Mouse (Mus musculus): ENCODE data around the gene Foxp4. TPM values are rescaled to one million over a fixed set of nuclear protein-coding genes. Genes with fewer than 3 reads are reported as not detected.

Gene Foxp4
- total and polyA plus RNA-seq, 3 experiments = 7.1 to 50.5 TPM; not detected in 1

DNA sequence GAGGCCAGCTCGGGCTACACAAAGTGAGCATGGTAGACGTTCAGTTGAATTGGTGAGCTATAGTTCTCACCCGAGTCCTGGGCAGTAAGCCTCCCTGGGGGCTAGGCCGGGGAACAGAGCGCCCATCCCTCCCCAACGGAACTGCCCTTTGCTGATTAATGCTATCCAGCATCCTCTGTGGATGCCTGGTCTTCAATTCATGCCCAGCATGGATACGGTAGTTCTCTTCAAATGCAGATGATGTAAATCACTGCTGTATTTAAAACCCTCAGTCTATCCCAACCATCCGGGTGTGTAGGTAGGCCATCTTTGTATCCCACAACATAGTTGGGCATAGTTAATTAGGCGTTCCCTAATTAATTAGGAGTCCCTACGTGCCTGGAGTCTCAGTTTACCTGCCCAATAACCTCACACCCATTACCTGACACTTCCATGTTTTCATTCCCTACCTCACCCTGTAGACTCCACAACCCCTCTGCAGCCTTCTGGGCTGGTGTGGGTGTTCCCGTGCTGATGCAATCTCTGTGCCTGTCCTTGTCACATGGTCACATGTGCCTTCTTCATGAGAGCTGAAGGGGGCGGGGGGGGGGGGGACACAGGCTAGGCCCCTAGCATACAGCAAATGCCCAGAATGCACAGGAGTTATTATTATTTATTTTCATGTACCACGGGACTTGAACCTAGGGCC is 106.3 kb downstream of the Foxp4 start:
- TF ChIP-seq JUND (IDR thresholded peaks at IDR 0.05; ENCODE audit: low read depth, low read length) (no peak), E2F4 (IDR thresholded peaks at IDR 0.05; ENCODE audit: borderline replicate concordance, low read depth, low read length) (no peak), POLR2A (IDR thresholded peaks at IDR 0.05; ENCODE audit: control insufficient read depth in 1 of 2, insufficient read depth in 1 of 2, low read depth in 1 of 2, low read length in 2 of 2, poor library complexity in 1 of 2) (no peak), MAX (IDR thresholded peaks at IDR 0.05; ENCODE audit: low read length) (no peak), HCFC1 (IDR thresholded peaks at IDR 0.05; ENCODE audit: low read depth, low read length) (no peak), EP300 (IDR thresholded peaks at IDR 0.05; ENCODE audit: low read depth in 1 of 2, low read length in 2 of 2) (no peak), MAFK (IDR thresholded peaks at IDR 0.05; ENCODE audit: borderline replicate concordance, low read depth, low read length) (no peak)
- H3K27me3 ChIP-seq (ENCODE audit: control insufficient read depth in 1 of 2, insufficient read depth in 2 of 2, low read length in 2 of 2) = peaks cover 0 to 1% of the 10 kb centered on the region in 2 experiments; a peak in 2 of 4 replicates
- H3K9ac ChIP-seq (ENCODE audit: control insufficient read depth, low read depth, low read length, poor library complexity, severe bottlenecking) = no peak overlapping the region
- H3K27ac ChIP-seq (ENCODE audit: control insufficient read depth, low read depth, low read length) = no peak overlapping the region
- no peaks in the 10 kb centered on the region for H3K36me3 ChIP-seq (ENCODE audit: control insufficient read depth in 1 of 2, insufficient read depth in 2 of 2, low read length in 2 of 2)
- H3K4me1 ChIP-seq (ENCODE audit: control insufficient read depth in 1 of 2, insufficient read depth in 2 of 2, low read length in 2 of 2) = no peaks in the 10 kb centered on the region
- H3K79me2 ChIP-seq (ENCODE audit: control insufficient read depth, insufficient read depth, low read length, poor library complexity) = no peaks in the 10 kb centered on the region
- H3K4me3 ChIP-seq (ENCODE audit: control insufficient read depth in 1 of 2, insufficient read depth in 1 of 2, low read depth in 2 of 2, low read length in 2 of 2) = no peak overlapping the region
- no peak for DNase-seq (ENCODE audit: low read depth, low spot score)
- H3K9me3 ChIP-seq (replicated peaks; ENCODE audit: insufficient read depth, low read length) = no peaks in the 10 kb centered on the region

Other genes with a start within 250 kb of the Foxp4 start
- gene Tomm6, start 236.3 kb downstream of the Foxp4 start, total RNA-seq (2012; rRNA removed) = 66.5 and 67.6 TPM in 2 replicates
- 100 to 1,000 TPM in 1 of 2 experiments, not detected in 1; 577 TPM for gene Tomm6, start 236.3 kb downstream of the Foxp4 start, polyA plus RNA-seq (2012; ENCODE audit: insufficient read depth in 1 of 2, insufficient read length in 2 of 2, low read depth in 1 of 2, low replicate concordance in 2 of 2, missing spikeins in 1 of 2)
- 1.5 and 2.7 TPM in 2 replicates for gene Frs3, start 235.6 kb downstream of the Foxp4 start, total RNA-seq (2012; rRNA removed)
- 1 to 10 TPM in 1 of 2 experiments, not detected in 1; 4.4 TPM for gene Frs3, start 235.6 kb downstream of the Foxp4 start, polyA plus RNA-seq (2012; ENCODE audit: insufficient read depth in 1 of 2, insufficient read length in 2 of 2, low read depth in 1 of 2, low replicate concordance in 2 of 2, missing spikeins in 1 of 2)
- gene Gm21981, start 230.2 kb downstream of the Foxp4 start, total RNA-seq (2012; rRNA removed) = 0.56 and 0.81 TPM in 2 replicates
- gene Gm21981, start 230.2 kb downstream of the Foxp4 start, polyA plus RNA-seq (2012; ENCODE audit: insufficient read depth in 1 of 2, insufficient read length in 2 of 2, low read depth in 1 of 2, low replicate concordance in 2 of 2, missing spikeins in 1 of 2) = under 1 TPM in 1 of 2 experiments, not detected in 1; 0.71 TPM
- gene Prickle4, start 229.9 kb downstream of the Foxp4 start, total RNA-seq (2012; rRNA removed) = 0.23 TPM in 1 of 2 replicates, not detected in the other
- 1 to 10 TPM in 1 of 2 experiments, not detected in 1; 4.3 TPM for gene Prickle4, start 229.9 kb downstream of the Foxp4 start, polyA plus RNA-seq (2012; ENCODE audit: insufficient read depth in 1 of 2, insufficient read length in 2 of 2, low read depth in 1 of 2, low replicate concordance in 2 of 2, missing spikeins in 1 of 2)
- not detected in 2 replicates for gene Pgc, start 197.8 kb downstream of the Foxp4 start, total RNA-seq (2012; rRNA removed)
- not detected for gene Pgc, start 197.8 kb downstream of the Foxp4 start, polyA plus RNA-seq (2012; ENCODE audit: insufficient read depth in 1 of 2, insufficient read length in 2 of 2, low read depth in 1 of 2, low replicate concordance in 2 of 2, missing spikeins in 1 of 2)
- 14.7 and 16.4 TPM in 2 replicates for gene Tfeb, start 187.6 kb downstream of the Foxp4 start, total RNA-seq (2012; rRNA removed)
- 10 to 100 TPM in 1 of 2 experiments, not detected in 1; 22.8 TPM for gene Tfeb, start 187.6 kb downstream of the Foxp4 start, polyA plus RNA-seq (2012; ENCODE audit: insufficient read depth in 1 of 2, insufficient read length in 2 of 2, low read depth in 1 of 2, low replicate concordance in 2 of 2, missing spikeins in 1 of 2)
- not detected in 2 replicates for gene Mdfi, start 90.0 kb downstream of the Foxp4 start, total RNA-seq (2012; rRNA removed)
- gene Mdfi, start 90.0 kb downstream of the Foxp4 start, polyA plus RNA-seq (2012; ENCODE audit: insufficient read depth in 1 of 2, insufficient read length in 2 of 2, low read depth in 1 of 2, low replicate concordance in 2 of 2, missing spikeins in 1 of 2) = not detected
- not detected in 2 replicates for gene 1700122O11Rik, start 113.6 kb upstream of the Foxp4 start, total RNA-seq (2012; rRNA removed)
- not detected for gene 1700122O11Rik, start 113.6 kb upstream of the Foxp4 start, polyA plus RNA-seq (2012; ENCODE audit: insufficient read depth in 1 of 2, insufficient read length in 2 of 2, low read depth in 1 of 2, low replicate concordance in 2 of 2, missing spikeins in 1 of 2)
- not detected in 2 replicates for gene 1700067P10Rik, start 164.7 kb upstream of the Foxp4 start, total RNA-seq (2012; rRNA removed)
- not detected for gene 1700067P10Rik, start 164.7 kb upstream of the Foxp4 start, polyA plus RNA-seq (2012; ENCODE audit: insufficient read depth in 1 of 2, insufficient read length in 2 of 2, low read depth in 1 of 2, low replicate concordance in 2 of 2, missing spikeins in 1 of 2)
- gene 9830107B12Rik, start 221.6 kb upstream of the Foxp4 start, total RNA-seq (2012; rRNA removed) = not detected in 2 replicates
- not detected for gene 9830107B12Rik, start 221.6 kb upstream of the Foxp4 start, polyA plus RNA-seq (2012; ENCODE audit: insufficient read depth in 1 of 2, insufficient read length in 2 of 2, low read depth in 1 of 2, low replicate concordance in 2 of 2, missing spikeins in 1 of 2)
- not detected in 2 replicates for gene A530064D06Rik, start 242.6 kb upstream of the Foxp4 start, total RNA-seq (2012; rRNA removed)
- not detected for gene A530064D06Rik, start 242.6 kb upstream of the Foxp4 start, polyA plus RNA-seq (2012; ENCODE audit: insufficient read depth in 1 of 2, insufficient read length in 2 of 2, low read depth in 1 of 2, low replicate concordance in 2 of 2, missing spikeins in 1 of 2)